Mouse (Mus musculus): Measurements from ENCODE around the gene Zfp942.
A peak's percentile ranks its signal among the peaks of the same experiment; 100 is the strongest.

Gene Zfp942

DNA sequence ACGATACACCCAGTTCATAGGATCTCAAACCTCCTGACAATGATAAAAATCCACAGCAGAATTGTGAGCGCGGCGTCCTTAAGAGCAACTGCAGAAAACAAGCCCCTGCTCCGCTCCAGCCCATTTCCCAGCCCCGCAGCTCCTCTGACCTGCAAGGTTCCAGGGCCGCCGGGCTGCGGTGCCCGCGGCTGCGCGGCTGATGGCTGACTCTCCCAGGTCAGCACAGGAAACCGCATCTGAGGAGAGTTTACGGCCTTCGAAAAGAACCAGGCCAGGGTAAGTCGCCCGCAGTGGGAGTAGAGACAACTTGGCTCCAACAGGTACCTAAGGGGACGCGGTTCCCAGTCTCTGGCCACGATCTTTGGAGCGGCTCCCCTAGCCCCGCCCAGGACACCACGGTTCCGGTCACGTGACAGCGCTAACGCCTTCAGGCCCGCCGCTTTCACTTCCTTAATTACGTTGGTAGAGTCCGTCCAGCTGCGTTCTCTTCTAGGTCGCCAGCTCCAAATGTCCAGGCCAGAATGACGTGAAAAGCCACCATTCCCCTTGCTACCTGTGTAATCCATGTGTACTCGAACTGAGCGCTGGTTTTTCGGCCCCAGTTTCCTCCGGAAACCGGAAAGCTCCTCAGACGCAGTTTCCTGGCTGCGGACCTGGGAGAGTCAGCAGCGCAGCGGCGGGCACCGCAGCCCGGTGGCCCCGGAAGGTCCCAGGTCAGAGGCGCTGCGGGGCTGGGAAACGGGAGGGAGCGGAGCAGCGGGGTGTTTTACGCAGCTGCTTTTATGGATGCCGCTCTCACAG, at the start of gene Zfp942, which contains the start of gene Zfp943:
TSS of gene Zfp942 (minus strand) at position 358 of the 801 bp plus-strand sequence.
TSS of gene Zfp943 (plus strand) at position 446 of the 801 bp plus-strand sequence.
- DNase-seq (ENCODE audit: low spot score in 2 of 2), result peak; percentile 71 to 74

DNA sequence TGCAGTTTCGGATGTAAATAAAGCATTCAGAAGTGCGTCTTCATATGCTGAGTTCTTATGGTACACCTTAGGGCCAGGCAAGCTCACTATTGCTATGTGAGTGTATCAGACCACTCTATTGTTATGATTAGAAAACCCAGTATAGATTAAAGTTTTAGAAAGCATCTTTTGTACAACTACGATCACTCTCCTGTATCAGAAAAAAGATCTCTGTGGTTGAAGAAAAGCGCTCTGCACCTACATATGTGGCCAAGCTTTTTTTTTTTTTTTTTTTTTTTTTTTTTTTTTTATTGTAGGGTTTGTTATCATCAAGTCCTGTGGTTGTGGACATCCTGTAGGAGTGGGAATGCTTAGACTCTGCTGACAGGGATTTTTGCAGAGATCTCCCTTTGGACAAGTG, 1.0 kb upstream of the Zfp942 start:
- DNase-seq (ENCODE audit: low spot score in 2 of 2), result no peak

DNA sequence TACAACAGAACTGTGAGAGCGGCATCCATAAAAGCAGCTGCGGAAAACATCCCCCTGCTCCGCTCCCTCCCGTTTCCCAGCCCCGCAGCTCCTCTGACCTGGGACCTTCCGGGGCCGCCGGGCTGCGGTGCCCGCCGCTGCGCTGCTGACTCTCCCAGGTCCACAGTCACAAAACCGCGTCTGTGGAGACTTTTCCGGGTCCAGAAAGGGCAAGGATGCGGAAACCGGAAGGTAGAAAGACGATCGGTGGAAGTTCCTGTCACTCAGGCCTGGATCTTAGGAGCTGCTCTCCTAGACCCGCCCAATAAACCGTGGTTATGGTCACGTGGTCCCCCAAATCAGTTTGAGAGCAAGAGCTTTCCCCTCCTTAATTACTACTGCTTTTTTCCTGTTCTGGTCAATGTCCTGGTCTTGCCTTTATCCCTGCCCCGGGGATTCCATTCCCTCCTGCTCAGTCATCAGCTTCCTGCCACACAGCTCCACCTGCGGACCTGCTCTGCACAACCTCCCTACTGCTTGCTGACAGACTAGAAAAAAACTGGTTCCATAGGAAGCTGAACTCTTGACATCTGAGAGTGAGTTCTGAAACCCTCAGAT, 52.7 kb downstream of the Zfp942 start, which contains the start of gene Zfp995:
TSS of gene Zfp995 (minus strand) at position 471 of the 597 bp plus-strand sequence.
- peak; percentile 23 to 50 for DNase-seq (ENCODE audit: low spot score in 2 of 2)

DNA sequence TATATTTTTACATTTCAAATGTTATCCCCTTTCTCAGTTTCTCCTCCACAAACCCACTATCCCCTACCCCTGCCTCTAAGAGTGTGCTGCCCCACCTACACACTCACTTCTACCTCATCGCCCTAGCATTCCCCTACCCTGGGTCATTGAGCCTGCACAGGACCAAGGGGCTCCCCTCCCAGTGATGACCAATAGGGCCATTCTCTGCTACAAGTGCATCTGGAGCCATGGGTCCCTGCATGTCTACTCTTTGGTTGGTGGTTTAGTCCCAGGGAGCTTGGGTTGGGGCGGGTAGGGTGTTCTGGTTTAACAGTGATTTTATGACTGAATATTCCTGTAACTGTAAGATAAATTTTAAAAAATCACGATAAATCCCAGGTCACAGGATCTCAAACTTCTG, 53.2 kb downstream of the Zfp942 start:
- no peak for DNase-seq (ENCODE audit: low spot score in 2 of 2)
